Mouse (Mus musculus) limb, embryonic 14.5 days (tissue): ENCODE results near the gene Reps1. TPM values are rescaled to one million over a fixed set of nuclear protein-coding genes. Genes with fewer than 3 reads are reported as not detected.

Source experiments
- ATAC-seq: fragments of 200-750 bp; cut with Nextera tagmentation; 2 replicates; pipeline ENCODE4 v1.8.0; 2017; ENCODE audit warnings: low read depth, moderate number of reproducible peaks, moderate TSS enrichment; ENCODE audit not compliant: low FRiP score
- DNase-seq: peaks from one replicate; pipeline ENCODE4 v3.0.0-alpha.2; 2015; ENCODE audit warnings: low spot score
- H3K27ac ChIP-seq: fragments of 300-500 bp; sonication (generic); replicated peaks from 2 replicates; pipeline ENCODE4 v1.5.1; 2014; ENCODE audit warnings: low read depth, mild to moderate bottlenecking, low read length, moderate library complexity, mixed read lengths
- H3K27me3 ChIP-seq: fragments of 300-500 bp; sonication (generic); 2 replicates; pipeline ENCODE4 v1.6.1; 2014; ENCODE audit warnings: low read length, mixed read lengths; ENCODE audit not compliant: control insufficient read depth, insufficient read depth
- H3K36me3 ChIP-seq: fragments of 300-500 bp; sonication (generic); 2 replicates; pipeline ENCODE4 v1.6.1; 2014; ENCODE audit warnings: mild to moderate bottlenecking, low read length, moderate library complexity, mixed read lengths; ENCODE audit not compliant: control insufficient read depth, insufficient read depth
- H3K4me1 ChIP-seq: fragments of 300-500 bp; sonication (generic); 2 replicates; pipeline ENCODE4 v1.6.1; 2014; ENCODE audit warnings: antibody characterized with exemption, low read length, mixed read lengths; ENCODE audit not compliant: control insufficient read depth, insufficient read depth
- H3K4me2 ChIP-seq: fragments of 300-500 bp; sonication (generic); replicated peaks from 2 replicates; pipeline ENCODE4 v1.6.1; 2014; ENCODE audit warnings: low read depth, mild to moderate bottlenecking, low read length, moderate library complexity; ENCODE audit not compliant: severe bottlenecking
- H3K4me3 ChIP-seq: fragments of 300-500 bp; sonication (generic); replicated peaks from 2 replicates; pipeline ENCODE4 v1.5.1; 2014; ENCODE audit warnings: low read length
- H3K9ac ChIP-seq: fragments of 300-500 bp; sonication (generic); 2 replicates; pipeline ENCODE4 v1.6.1; 2014; ENCODE audit warnings: mild to moderate bottlenecking, low read depth, low read length, moderate library complexity; ENCODE audit not compliant: severe bottlenecking
- H3K9me3 ChIP-seq: fragments of 300-500 bp; sonication (generic); 2 replicates; pipeline ENCODE4 v1.6.1; 2016; ENCODE audit warnings: low read length; ENCODE audit not compliant: control insufficient read depth
- POLR2A ChIP-seq: fragments of 200-500 bp; IDR thresholded peaks from 2 replicates; pipeline ENCODE4 v1.8.0; 2012; ENCODE audit warnings: inconsistent platforms, mild to moderate bottlenecking, moderate library complexity, borderline replicate concordance; ENCODE audit not compliant: insufficient read depth, insufficient read length; ENCODE audit errors: extremely low read depth
- WGBS: fragments of 180-500 bp; shearing (Covaris S2); extraction: QIAGEN DNeasy Blood & Tissue Kit; methylation state at CpG from one replicate; pipeline ENCODE4 v1.1.7; 2014; 5-methylcytosine and 5-hydroxymethylcytosine counted together
- polyA plus RNA-seq, 2 experiments: library from polyadenylated mRNA; depleted of rRNA in 1 of 2; stranded (reverse) in 1 of 2; unstranded in 1 of 2; fragments of >200 nt; fragmentation: Nextera tagmentation in 1 of 2; extraction: Ambion mirVana in 1 of 2; gene quantifications; 2 replicates each; pipeline versions ENCODE4 v1.2.1 to v1.2.3; 2012 to 2014

Reps1 gene
- polyA plus RNA-seq, 2 experiments = 31.8 to 82.3 TPM

- 74% methylated on average over 5 of the region's 5 CpGs for WGBS
- Histone ChIP-seq H3K36me3 (peaks cover 9% of the 10 kb centered on the region), H3K9ac (no peak overlapping the region)
Observed at GRCm38 (mm10) chr10:18011761-18012160, 43.9 kb upstream of the Reps1 start.

GRCm38 (mm10) chr10:18020443-18020842 is 35.2 kb upstream of the Reps1 start:
- Histone ChIP-seq H3K27ac (no peak overlapping the region), H3K9me3 (no peaks in the 10 kb centered on the region), H3K9ac (no peak overlapping the region), H3K4me2 (no peak overlapping the region), H3K36me3 (peaks cover 9% of the 10 kb centered on the region), H3K4me1 (no peaks in the 10 kb centered on the region), H3K4me3 (no peak overlapping the region), H3K27me3 (no peaks in the 10 kb centered on the region)
- ATAC-seq (no peak), DNase-seq (no peak)
- 85% methylated on average over 7 of the region's 7 CpGs for WGBS
- TF ChIP-seq POLR2A = no peak

More at GRCm38 (mm10) chr10:18011761-18012160, 43.9 kb upstream of the Reps1 start:
- Histone ChIP-seq H3K4me1 (no peaks in the 10 kb centered on the region), H3K4me2 (no peak overlapping the region), H3K27me3 (no peaks in the 10 kb centered on the region), H3K9me3 (no peaks in the 10 kb centered on the region), H3K4me3 (no peak overlapping the region), H3K27ac (no peak overlapping the region)
- DNase-seq (no peak), ATAC-seq (no peak)
- no peak for TF ChIP-seq POLR2A

DNA sequence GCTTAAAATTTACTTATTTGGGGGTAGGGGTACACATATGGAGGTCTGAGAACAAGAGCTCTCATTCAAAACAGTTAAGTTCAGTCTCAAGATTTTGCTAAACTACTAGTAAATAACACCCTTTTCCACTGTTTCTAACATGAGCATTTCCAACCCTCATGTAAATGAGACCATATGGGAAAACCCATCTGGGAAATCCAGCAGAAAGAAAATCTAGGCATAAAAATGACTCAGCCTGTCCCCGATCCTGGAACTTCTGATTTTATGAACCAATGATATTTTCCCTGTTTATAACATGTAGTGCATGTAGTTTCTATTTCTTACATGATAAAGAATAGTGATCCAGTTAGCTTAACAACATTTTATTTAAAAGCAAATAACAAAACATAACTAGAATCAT is 34.8 kb upstream of the Reps1 start:
- no peak overlapping the region for H3K9ac ChIP-seq
- peaks cover 9% of the 10 kb centered on the region for H3K36me3 ChIP-seq
- no peaks in the 10 kb centered on the region for H3K9me3 ChIP-seq
- 42% methylated on average over 1 of the region's 1 CpGs for WGBS
- H3K4me2 ChIP-seq = no peak overlapping the region
- no peak for DNase-seq
- no peak overlapping the region for H3K27ac ChIP-seq
- no peak for ATAC-seq
- no peaks in the 10 kb centered on the region for H3K4me1 ChIP-seq
- no peak for TF ChIP-seq POLR2A
- H3K27me3 ChIP-seq = no peaks in the 10 kb centered on the region
- no peak overlapping the region for H3K4me3 ChIP-seq

- DNase-seq = no peak
- Histone ChIP-seq H3K9me3 (no peaks in the 10 kb centered on the region), H3K27me3 (no peaks in the 10 kb centered on the region), H3K36me3 (peaks cover 9% of the 10 kb centered on the region; the same call in 1 of the 2 replicates), H3K4me2 (peak overlapping the region; percentile 48), H3K9ac (peak overlapping the region; percentile 83), H3K4me3 (peak overlapping the region; percentile 75), H3K4me1 (no peaks in the 10 kb centered on the region), H3K27ac (peak overlapping the region; percentile 92)
- peak; percentile 38 for ATAC-seq
- no peak for TF ChIP-seq POLR2A
- 32% methylated on average over 14 of the region's 14 CpGs for WGBS
Observed at GRCm38 (mm10) chr10:18021576-18022311, 33.9 kb upstream of the Reps1 start.

- Histone ChIP-seq H3K9me3 (no peaks in the 10 kb centered on the region), H3K4me3 (peak overlapping the region; percentile 75), H3K9ac (peak overlapping the region; percentile 83), H3K27me3 (no peaks in the 10 kb centered on the region), H3K36me3 (peaks cover 5% of the 10 kb centered on the region; the same call in 1 of the 2 replicates), H3K27ac (peak overlapping the region; percentile 92), H3K4me1 (no peaks in the 10 kb centered on the region), H3K4me2 (peak overlapping the region; percentile 48)
- peak; percentile 86 for ATAC-seq
- DNase-seq = peak; percentile 92
- WGBS = under 1% methylated on average over 21 of the region's 21 CpGs
- TF ChIP-seq POLR2A = peak; percentile 41; the same call in 1 of the 2 replicates
Observed at GRCm38 (mm10) chr10:18022312-18022711, 33.3 kb upstream of the Reps1 start.
